Mouse (Mus musculus) bone marrow, adult 2 months (tissue): Measurements from ENCODE around the gene Zfp174.

Experiments used
- CTCF ChIP-seq: fragments of 200-500 bp; IDR thresholded peaks from 2 replicates; pipeline ENCODE4 v1.5.1; 2011; ENCODE audit warnings: low read length, control low read depth; ENCODE audit not compliant: control insufficient read depth, insufficient read depth
- POLR2A ChIP-seq: fragments of 200-500 bp; IDR thresholded peaks from 2 replicates; pipeline ENCODE4 v1.6.1; 2011; ENCODE audit warnings: low read depth, mild to moderate bottlenecking, control low read depth, low read length, borderline replicate concordance; ENCODE audit not compliant: control insufficient read depth

DNA sequence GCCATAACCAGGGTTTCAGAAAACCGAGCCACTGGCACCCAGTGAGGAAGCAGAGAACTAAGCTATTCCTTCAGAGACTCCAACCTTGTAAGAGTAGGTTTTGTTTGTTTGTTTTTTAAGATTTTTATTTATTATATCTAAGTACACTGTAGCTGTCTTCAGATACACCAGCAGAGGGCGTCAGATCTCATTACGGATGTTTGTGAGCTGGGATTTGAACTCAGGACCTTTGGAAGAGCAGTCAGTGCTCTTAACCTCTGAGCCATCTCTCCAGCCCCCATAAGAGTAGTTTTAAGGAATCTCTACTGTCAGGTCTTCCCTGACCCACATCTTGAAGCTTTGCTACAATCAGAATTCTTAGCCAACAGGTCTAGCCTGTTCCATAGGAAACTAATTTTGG lies 1.3 kb downstream of the Zfp174 start:
- TF ChIP-seq CTCF (no peak), POLR2A (no peak)
